Mouse (Mus musculus) lung, postnatal 0 days (tissue): ENCODE data around the gene Vmn1r79.

Experiments used
- CTCF ChIP-seq: IDR thresholded peaks from 2 replicates; pipeline ENCODE4 v1.5.1; 2016; ENCODE audit warnings: antibody characterized with exemption, mild to moderate bottlenecking
- EP300 ChIP-seq: IDR thresholded peaks from 2 replicates; pipeline ENCODE4 v1.6.1; 2016; ENCODE audit warnings: antibody characterized with exemption, mild to moderate bottlenecking, control low read depth

- TF ChIP-seq EP300 (no peak), CTCF (no peak)
These were observed 17.9 kb downstream of the Vmn1r79 start, which contains the start of gene Vmn1r80 for GRCm38 (mm10) chr7:12188986-12189385.
